Mouse (Mus musculus) brain, adult 10 weeks (tissue): ENCODE results near the gene Slc16a8. TPM values are rescaled to one million over a fixed set of nuclear protein-coding genes. Genes with fewer than 3 reads are reported as not detected.

Source experiments
- polyA plus RNA-seq: library from polyadenylated mRNA; stranded (reverse); fragments of 350-450 nt; fragmentation: Illumina TruSeq; extraction: RNeasy Lipid Tissue Mini Kit (QIAGEN cat#74804); gene quantifications from one replicate; pipeline ENCODE4 v1.2.3, GENCODE M21; 2015; ENCODE audit warnings: low read depth, low replicate concordance

The Slc16a8 gene
- 1.1 TPM for polyA plus RNA-seq

GRCm38 (mm10) chr15:79254661-79255060 lies at the start of gene Slc16a8:
TSS of gene Slc16a8 (minus strand) at chr15:79254761.

DNA sequence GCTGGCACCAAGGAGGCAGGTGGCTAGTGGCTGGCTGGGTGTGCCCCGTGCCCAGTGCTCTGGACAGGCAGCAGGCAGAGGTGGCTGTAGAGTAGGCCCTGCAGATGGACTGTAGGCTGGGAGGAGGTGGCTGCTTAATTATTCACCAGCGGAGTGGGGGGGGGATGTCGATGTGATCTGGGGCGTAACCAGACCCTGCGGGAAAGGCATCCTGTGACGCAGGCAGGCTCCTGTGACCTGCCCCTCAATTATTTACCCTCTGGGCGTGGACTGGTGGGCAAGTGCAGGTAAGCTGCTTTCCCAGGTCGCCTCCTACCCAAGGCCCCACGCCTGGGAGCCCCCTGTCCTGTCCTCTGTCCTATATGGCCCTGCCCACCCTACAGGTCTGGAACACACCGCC lies 30.8 kb upstream of the Slc16a8 start, which contains the start of gene Baiap2l2:
Baiap2l2 (minus strand) TSS at position 139 of the 400 bp plus-strand sequence.

GRCm38 (mm10) chr15:79229058-79229821 lies 25.3 kb downstream of the Slc16a8 start, which contains the start of the genes Pick1 and Gm49486:
TSS of gene Pick1 (plus strand) at chr15:79229173.
TSS of gene Gm49486 (plus strand) at chr15:79229391.

Other genes starting within 250 kb of the Slc16a8 start
- gene H1f0, start 226.3 kb downstream of the Slc16a8 start, polyA plus RNA-seq, result 136 TPM
- gene Galr3, start 212.9 kb downstream of the Slc16a8 start, polyA plus RNA-seq, result not detected
- 20.0 TPM for gene Ankrd54, start 191.9 kb downstream of the Slc16a8 start, polyA plus RNA-seq
- gene Eif3l, start 179.6 kb downstream of the Slc16a8 start, polyA plus RNA-seq, result 88.2 TPM
- 24.2 TPM for gene Micall1, start 145.9 kb downstream of the Slc16a8 start, polyA plus RNA-seq
- gene Polr2f, start 113.8 kb downstream of the Slc16a8 start, polyA plus RNA-seq, result 122 TPM
- gene 1700088E04Rik, start 113.5 kb downstream of the Slc16a8 start, polyA plus RNA-seq, result 13.7 TPM
- 34.4 TPM for gene Sox10, start 89.5 kb downstream of the Slc16a8 start, polyA plus RNA-seq
- gene Pick1, start 25.6 kb downstream of the Slc16a8 start, polyA plus RNA-seq, result 55.9 TPM
- gene Gm49486, start 25.4 kb downstream of the Slc16a8 start, polyA plus RNA-seq, result not detected
- 3.3 TPM for gene Baiap2l2, start 30.8 kb upstream of the Slc16a8 start, polyA plus RNA-seq
- gene Pla2g6, start 73.6 kb upstream of the Slc16a8 start, polyA plus RNA-seq, result 15.4 TPM
- gene Maff, start 91.9 kb upstream of the Slc16a8 start, polyA plus RNA-seq, result 1.1 TPM
- 52.5 TPM for gene Tmem184b, start 148.8 kb upstream of the Slc16a8 start, polyA plus RNA-seq
- 108 TPM for gene Csnk1e, start 200.8 kb upstream of the Slc16a8 start, polyA plus RNA-seq